Mouse (Mus musculus) limb, embryonic 11.5 days (tissue): ENCODE results near the gene Aldh3a1. TPM values are rescaled to one million over a fixed set of nuclear protein-coding genes. Genes with fewer than 3 reads are reported as not detected.
A peak's percentile ranks its signal among the peaks of the same experiment; 100 is the strongest.

Experiments
- ATAC-seq: fragments of 200-750 bp; cut with Nextera tagmentation; 2 replicates; pipeline ENCODE4 v1.8.0; 2017; ENCODE audit warnings: low read depth; ENCODE audit not compliant: insufficient number of reproducible peaks, low FRiP score, low TSS enrichment
- DNase-seq: peaks from one replicate; pipeline ENCODE4 v3.0.0-alpha.2; 2015; ENCODE audit warnings: low spot score
- H3K27ac ChIP-seq: fragments of 300-500 bp; sonication (generic); replicated peaks from 2 replicates; pipeline ENCODE4 v1.5.1; 2014; ENCODE audit warnings: low read depth, mild to moderate bottlenecking, low read length
- H3K27me3 ChIP-seq: fragments of 300-500 bp; sonication (generic); 2 replicates; pipeline ENCODE4 v1.6.1; 2014; ENCODE audit warnings: mild to moderate bottlenecking, low read length, mixed read lengths; ENCODE audit not compliant: control insufficient read depth, insufficient read depth
- H3K36me3 ChIP-seq: fragments of 300-500 bp; sonication (generic); 2 replicates; pipeline ENCODE4 v1.6.1; 2014; ENCODE audit warnings: mild to moderate bottlenecking, low read length, moderate library complexity, mixed read lengths; ENCODE audit not compliant: control insufficient read depth, insufficient read depth
- H3K4me1 ChIP-seq: fragments of 300-500 bp; sonication (generic); 2 replicates; pipeline ENCODE4 v1.6.1; 2014; ENCODE audit warnings: low read length, mixed read lengths; ENCODE audit not compliant: control insufficient read depth, insufficient read depth
- H3K4me2 ChIP-seq: fragments of 300-500 bp; sonication (generic); 2 replicates; pipeline ENCODE4 v1.6.1; 2014; ENCODE audit warnings: low read depth, mild to moderate bottlenecking, moderate library complexity; ENCODE audit not compliant: severe bottlenecking
- H3K4me3 ChIP-seq: fragments of 300-500 bp; sonication (generic); 2 replicates; pipeline ENCODE4 v1.5.1; 2014; ENCODE audit warnings: low read depth, low read length
- H3K9ac ChIP-seq: fragments of 300-500 bp; sonication (generic); 2 replicates; pipeline ENCODE4 v1.6.1; 2014; ENCODE audit warnings: mild to moderate bottlenecking, low read length
- H3K9me3 ChIP-seq: fragments of 300-500 bp; sonication (generic); 2 replicates; pipeline ENCODE4 v1.6.1; 2016; ENCODE audit warnings: low read length; ENCODE audit not compliant: control insufficient read depth
- WGBS: fragments of 180-500 bp; shearing (Covaris S2); extraction: QIAGEN DNeasy Blood & Tissue Kit; methylation state at CpG from one replicate; pipeline ENCODE4 v1.1.7; 2014; 5-methylcytosine and 5-hydroxymethylcytosine counted together
- polyA plus RNA-seq: library from polyadenylated mRNA; unstranded; fragments of >200 nt; fragmentation: Nextera tagmentation; extraction: Ambion mirVana; gene quantifications from 2 replicates; pipeline ENCODE4 v1.2.1, GENCODE M21; 2014

Aldh3a1 gene
- polyA plus RNA-seq, 1 experiment from 2014 or later, result 0.44 TPM

- DNase-seq (peak; percentile 77), ATAC-seq (no peak)
- Histone ChIP-seq H3K4me2 (peak overlapping the region; percentile 15; the same call in 1 of the 2 replicates), H3K9ac (no peak overlapping the region), H3K27me3 (no peaks in the 10 kb centered on the region), H3K4me1 (peaks cover 9% of the 10 kb centered on the region; the same call in 1 of the 2 replicates), H3K36me3 (no peaks in the 10 kb centered on the region), H3K27ac (no peak overlapping the region), H3K9me3 (no peaks in the 10 kb centered on the region), H3K4me3 (no peak overlapping the region)
- 7% methylated on average over 9 of the region's 9 CpGs for WGBS
These were observed 24.0 kb downstream of the Aldh3a1 start for GRCm38 (mm10) chr11:61231329-61231728.

GRCm38 (mm10) chr11:61234174-61234573 is 26.8 kb downstream of the Aldh3a1 start:
- no peaks in the 10 kb centered on the region for H3K36me3 ChIP-seq
- no peaks in the 10 kb centered on the region for H3K9me3 ChIP-seq
- no peak overlapping the region for H3K9ac ChIP-seq
- WGBS, result 36% methylated on average over 5 of the region's 5 CpGs
- no peak overlapping the region for H3K4me2 ChIP-seq
- DNase-seq, result no peak
- no peak overlapping the region for H3K4me3 ChIP-seq
- peaks cover 9% of the 10 kb centered on the region; the same call in 1 of the 2 replicates for H3K4me1 ChIP-seq
- no peaks in the 10 kb centered on the region for H3K27me3 ChIP-seq
- no peak for ATAC-seq
- no peak overlapping the region for H3K27ac ChIP-seq

- WGBS, result 83% methylated on average over 3 of the region's 3 CpGs
- Histone ChIP-seq H3K9ac (no peak overlapping the region), H3K27ac (no peak overlapping the region), H3K4me2 (no peak overlapping the region), H3K4me1 (peaks cover 9% of the 10 kb centered on the region; the same call in 1 of the 2 replicates), H3K4me3 (no peak overlapping the region), H3K9me3 (no peaks in the 10 kb centered on the region), H3K36me3 (no peaks in the 10 kb centered on the region), H3K27me3 (no peaks in the 10 kb centered on the region)
- DNase-seq (no peak), ATAC-seq (no peak)
These were observed 28.7 kb downstream of the Aldh3a1 start for GRCm38 (mm10) chr11:61236015-61236414.

GRCm38 (mm10) chr11:61244406-61244805 is 37.1 kb downstream of the Aldh3a1 start:
- H3K4me1 ChIP-seq, result no peaks in the 10 kb centered on the region

GRCm38 (mm10) chr11:61251741-61252140 is 44.4 kb downstream of the Aldh3a1 start:
- Histone ChIP-seq H3K27me3 (no peaks in the 10 kb centered on the region), H3K4me1 (no peaks in the 10 kb centered on the region), H3K9me3 (no peaks in the 10 kb centered on the region), H3K9ac (no peak overlapping the region), H3K36me3 (peaks cover 4% of the 10 kb centered on the region; the same call in 1 of the 2 replicates), H3K27ac (no peak overlapping the region), H3K4me2 (no peak overlapping the region), H3K4me3 (no peak overlapping the region)
- WGBS, result 86% methylated on average over 10 of the region's 10 CpGs
- DNase-seq (no peak), ATAC-seq (no peak)

More at GRCm38 (mm10) chr11:61244406-61244805, 37.1 kb downstream of the Aldh3a1 start:
- H3K27me3 ChIP-seq, result no peaks in the 10 kb centered on the region
- no peak overlapping the region for H3K9ac ChIP-seq
- H3K4me3 ChIP-seq, result no peak overlapping the region
- no peak for ATAC-seq
- no peak for DNase-seq
- peaks cover 2% of the 10 kb centered on the region for H3K36me3 ChIP-seq
- no peaks in the 10 kb centered on the region for H3K9me3 ChIP-seq
- H3K27ac ChIP-seq, result no peak overlapping the region
- 79% methylated on average over 7 of the region's 7 CpGs for WGBS
- H3K4me2 ChIP-seq, result no peak overlapping the region

- Histone ChIP-seq H3K9me3 (no peaks in the 10 kb centered on the region), H3K4me2 (no peak overlapping the region; the same call in 1 of the 2 replicates), H3K4me1 (no peaks in the 10 kb centered on the region), H3K4me3 (no peak overlapping the region), H3K27me3 (no peaks in the 10 kb centered on the region), H3K9ac (no peak overlapping the region), H3K36me3 (peaks cover 4% of the 10 kb centered on the region; the same call in 1 of the 2 replicates), H3K27ac (no peak overlapping the region)
- ATAC-seq (no peak), DNase-seq (no peak)
- 92% methylated on average over 12 of the region's 12 CpGs for WGBS
These were observed 45.5 kb downstream of the Aldh3a1 start for GRCm38 (mm10) chr11:61252807-61253206.

- no peaks in the 10 kb centered on the region for H3K27me3 ChIP-seq
- H3K4me1 ChIP-seq, result no peaks in the 10 kb centered on the region
- ATAC-seq, result no peak
- DNase-seq, result no peak
- no peak overlapping the region for H3K9ac ChIP-seq
- H3K36me3 ChIP-seq, result peaks cover 6% of the 10 kb centered on the region; the same call in 1 of the 2 replicates
- H3K9me3 ChIP-seq, result no peaks in the 10 kb centered on the region
- H3K4me2 ChIP-seq, result no peak overlapping the region
- no peak overlapping the region for H3K4me3 ChIP-seq
- WGBS, result 94% methylated on average over 6 of the region's 6 CpGs
- no peak overlapping the region for H3K27ac ChIP-seq
These were observed 51.8 kb downstream of the Aldh3a1 start for GRCm38 (mm10) chr11:61259106-61259505.

- 0 out of 2 replicates have a peak, but pooled peaks cover 2% of the 10 kb centered on the region for H3K36me3 ChIP-seq
- H3K27ac ChIP-seq, result no peak overlapping the region
- DNase-seq (no peak), ATAC-seq (no peak)
- no peak overlapping the region for H3K9ac ChIP-seq
- no peaks in the 10 kb centered on the region for H3K4me1 ChIP-seq
- H3K4me3 ChIP-seq, result no peak overlapping the region
- H3K4me2 ChIP-seq, result no peak overlapping the region
- no peaks in the 10 kb centered on the region for H3K9me3 ChIP-seq
- 94% methylated on average over 14 of the region's 14 CpGs for WGBS
- no peaks in the 10 kb centered on the region for H3K27me3 ChIP-seq
These were observed 55.2 kb downstream of the Aldh3a1 start for GRCm38 (mm10) chr11:61262516-61262915.

- Histone ChIP-seq H3K4me2 (no peak overlapping the region), H3K9ac (no peak overlapping the region), H3K36me3 (0 out of 2 replicates have a peak, but pooled peaks cover 2% of the 10 kb centered on the region), H3K27ac (no peak overlapping the region), H3K27me3 (no peaks in the 10 kb centered on the region), H3K4me1 (no peaks in the 10 kb centered on the region), H3K4me3 (no peak overlapping the region), H3K9me3 (no peaks in the 10 kb centered on the region)
- WGBS, result 84% methylated on average over 1 of the region's 1 CpGs
- no peak for DNase-seq
- no peak for ATAC-seq
These were observed 56.5 kb downstream of the Aldh3a1 start for GRCm38 (mm10) chr11:61263841-61264240.
